Mouse (Mus musculus) liver, embryonic 13.5 days (tissue): Measurements from ENCODE around the gene Ttl. TPM values are rescaled to one million over a fixed set of nuclear protein-coding genes. Genes with fewer than 3 reads are reported as not detected.

ENCODE experiments used
- ATAC-seq: fragments of 200-750 bp; cut with Nextera tagmentation; 2 replicates; pipeline ENCODE4 v1.8.0; 2017; ENCODE audit warnings: low read depth, mild to moderate bottlenecking, moderate number of reproducible peaks, moderate library complexity
- DNase-seq: peaks from one replicate; pipeline ENCODE4 v3.0.0; 2022
- H3K27ac ChIP-seq: fragments of 300-500 bp; sonication (generic); 2 replicates; pipeline ENCODE4 v1.5.1; 2015; ENCODE audit warnings: moderate library complexity, mild to moderate bottlenecking, inconsistent platforms
- H3K27me3 ChIP-seq: fragments of 300-500 bp; sonication (generic); 2 replicates; pipeline ENCODE4 v1.6.1; 2015; ENCODE audit warnings: mild to moderate bottlenecking, inconsistent platforms
- H3K36me3 ChIP-seq: fragments of 300-500 bp; sonication (generic); 2 replicates; pipeline ENCODE4 v1.6.1; 2015; ENCODE audit warnings: mild to moderate bottlenecking, inconsistent platforms
- H3K4me1 ChIP-seq: fragments of 300-500 bp; sonication (generic); replicated peaks from 2 replicates; pipeline ENCODE4 v1.6.1; 2015; ENCODE audit warnings: inconsistent platforms
- H3K4me2 ChIP-seq: fragments of 300-500 bp; sonication (generic); 2 replicates; pipeline ENCODE4 v1.6.1; 2015; ENCODE audit warnings: inconsistent platforms, mild to moderate bottlenecking, moderate library complexity
- H3K4me3 ChIP-seq: fragments of 300-500 bp; sonication (generic); replicated peaks from 2 replicates; pipeline ENCODE4 v1.5.1; 2015; ENCODE audit warnings: mild to moderate bottlenecking, inconsistent platforms
- H3K9ac ChIP-seq: fragments of 300-500 bp; sonication (generic); 2 replicates; pipeline ENCODE4 v1.6.1; 2015; ENCODE audit warnings: mild to moderate bottlenecking, inconsistent platforms
- H3K9me3 ChIP-seq: fragments of 300-500 bp; sonication (generic); replicated peaks from 2 replicates; pipeline ENCODE4 v1.6.1; 2016; ENCODE audit warnings: inconsistent platforms
- WGBS: fragments of 180-500 bp; shearing (Covaris S2); methylation state at CpG from one replicate; pipeline ENCODE4 v1.1.7; 2015; ENCODE audit not compliant: insufficient replicate concordance; 5-methylcytosine and 5-hydroxymethylcytosine counted together
- polyA plus RNA-seq: library from polyadenylated mRNA; unstranded; fragments of >200 nt; fragmentation: Nextera tagmentation; extraction: Ambion mirVana; gene quantifications from 2 replicates; pipeline ENCODE4 v1.2.1, GENCODE M21; 2015

Ttl gene
- polyA plus RNA-seq, 1 experiment from 2014 or later: 2.1 TPM

GRCm38 (mm10) chr2:129055741-129056140, 10.0 kb upstream of the Ttl start:
- H3K9ac ChIP-seq: no peak overlapping the region
- no peak overlapping the region for H3K27ac ChIP-seq
- peaks cover 6% of the 10 kb centered on the region; the same call in 1 of the 2 replicates for H3K27me3 ChIP-seq
- H3K4me2 ChIP-seq: no peak overlapping the region
- H3K9me3 ChIP-seq: no peaks in the 10 kb centered on the region
- WGBS: 81% methylated on average over 6 of the region's 6 CpGs
- peaks cover 22% of the 10 kb centered on the region for H3K4me1 ChIP-seq
- DNase-seq (no peak), ATAC-seq (no peak)
- no peak overlapping the region for H3K4me3 ChIP-seq
- no peaks in the 10 kb centered on the region for H3K36me3 ChIP-seq

DNA sequence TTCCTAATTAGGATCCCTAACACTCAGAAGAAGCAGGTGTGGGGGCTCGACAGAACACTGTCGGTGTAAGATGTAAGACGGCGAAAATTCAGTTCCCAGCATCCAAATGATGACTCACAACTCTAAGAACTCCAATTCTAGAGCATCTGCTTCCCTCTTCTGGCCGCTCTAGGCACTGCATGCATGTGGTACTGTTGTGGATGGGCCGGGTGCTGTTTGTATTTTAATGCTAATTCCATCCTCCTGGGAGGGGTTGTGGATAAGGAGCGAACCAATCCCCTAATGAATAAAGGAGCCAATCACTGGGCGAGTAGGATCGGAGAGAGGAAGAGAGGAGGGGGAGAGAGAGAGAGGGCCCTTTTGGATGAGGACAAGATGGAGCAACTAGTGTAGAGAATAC, 9.1 kb upstream of the Ttl start:
- 42% methylated on average over 9 of the region's 9 CpGs for WGBS

DNA sequence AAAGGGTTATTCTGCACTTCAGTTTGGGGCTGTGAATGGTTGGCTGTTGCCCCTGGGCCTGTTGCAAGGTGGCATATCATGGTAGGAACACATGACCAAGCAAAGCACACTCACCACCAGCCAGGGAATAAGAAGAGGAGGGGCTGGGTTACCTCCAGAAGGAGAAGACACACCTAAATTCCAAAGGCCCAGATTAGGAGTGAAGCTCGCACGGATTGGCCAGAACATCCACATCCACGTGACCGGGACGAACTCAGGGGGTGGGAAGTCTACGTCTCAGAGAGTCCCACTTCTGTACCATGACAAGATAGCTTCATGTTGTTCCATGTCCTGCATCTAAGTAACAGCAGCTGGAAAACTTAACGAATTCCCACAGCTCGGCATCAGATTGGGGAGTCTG, 8.5 kb upstream of the Ttl start:
- Histone ChIP-seq H3K27ac (no peak overlapping the region), H3K4me3 (no peak overlapping the region), H3K27me3 (peaks cover 6% of the 10 kb centered on the region; the same call in 1 of the 2 replicates), H3K9me3 (no peaks in the 10 kb centered on the region), H3K4me2 (no peak overlapping the region), H3K4me1 (peaks cover 22% of the 10 kb centered on the region), H3K36me3 (no peaks in the 10 kb centered on the region), H3K9ac (no peak overlapping the region)
- DNase-seq (no peak), ATAC-seq (no peak)
- 86% methylated on average over 8 of the region's 8 CpGs for WGBS

More for the DNA sequence above, 9.1 kb upstream of the Ttl start:
- Histone ChIP-seq H3K4me2 (no peak overlapping the region), H3K4me3 (no peak overlapping the region), H3K27ac (no peak overlapping the region), H3K9me3 (no peaks in the 10 kb centered on the region), H3K36me3 (no peaks in the 10 kb centered on the region), H3K27me3 (peaks cover 6% of the 10 kb centered on the region; the same call in 1 of the 2 replicates), H3K4me1 (peaks cover 22% of the 10 kb centered on the region), H3K9ac (no peak overlapping the region)
- DNase-seq (no peak), ATAC-seq (no peak)

GRCm38 (mm10) chr2:129057920-129058361, 7.8 kb upstream of the Ttl start:
- H3K9ac ChIP-seq: peak overlapping the region; percentile 54
- no peaks in the 10 kb centered on the region for H3K9me3 ChIP-seq
- 42% methylated on average over 6 of the region's 6 CpGs for WGBS
- H3K36me3 ChIP-seq: no peaks in the 10 kb centered on the region
- ATAC-seq: peak; percentile 100
- peak overlapping the region; percentile 57 for H3K4me2 ChIP-seq
- peaks cover 22% of the 10 kb centered on the region for H3K4me1 ChIP-seq
- peak overlapping the region; percentile 44 for H3K27ac ChIP-seq
- H3K4me3 ChIP-seq: peak overlapping the region; percentile 24; the same call in 1 of the 2 replicates
- H3K27me3 ChIP-seq: peaks cover 6% of the 10 kb centered on the region; the same call in 1 of the 2 replicates
- peak; percentile 34 for DNase-seq

GRCm38 (mm10) chr2:129061456-129062059, 4.2 kb upstream of the Ttl start:
- H3K4me1 ChIP-seq: peaks cover 36% of the 10 kb centered on the region
- H3K27me3 ChIP-seq: peaks cover 6% of the 10 kb centered on the region; the same call in 1 of the 2 replicates
- no peak overlapping the region for H3K9ac ChIP-seq
- no peaks in the 10 kb centered on the region for H3K9me3 ChIP-seq
- 66% methylated on average over 10 of the region's 10 CpGs for WGBS
- no peaks in the 10 kb centered on the region for H3K36me3 ChIP-seq
- H3K4me2 ChIP-seq: no peak overlapping the region
- no peak overlapping the region for H3K27ac ChIP-seq
- no peak for ATAC-seq
- H3K4me3 ChIP-seq: no peak overlapping the region
- no peak for DNase-seq

- ATAC-seq (peak; percentile 64), DNase-seq (peak; percentile 34)
- WGBS: 1% methylated on average over 20 of the region's 20 CpGs
- Histone ChIP-seq H3K4me3 (peak overlapping the region; percentile 75), H3K27me3 (peaks cover 4% of the 10 kb centered on the region; the same call in 1 of the 2 replicates), H3K27ac (peak overlapping the region; percentile 6; the same call in 1 of the 2 replicates), H3K9me3 (no peaks in the 10 kb centered on the region), H3K36me3 (no peaks in the 10 kb centered on the region), H3K4me1 (peaks cover 20% of the 10 kb centered on the region), H3K9ac (peak overlapping the region; percentile 80), H3K4me2 (peak overlapping the region; percentile 98)
Observed at GRCm38 (mm10) chr2:129066326-129066725, 584 bp downstream of the Ttl start.

DNA sequence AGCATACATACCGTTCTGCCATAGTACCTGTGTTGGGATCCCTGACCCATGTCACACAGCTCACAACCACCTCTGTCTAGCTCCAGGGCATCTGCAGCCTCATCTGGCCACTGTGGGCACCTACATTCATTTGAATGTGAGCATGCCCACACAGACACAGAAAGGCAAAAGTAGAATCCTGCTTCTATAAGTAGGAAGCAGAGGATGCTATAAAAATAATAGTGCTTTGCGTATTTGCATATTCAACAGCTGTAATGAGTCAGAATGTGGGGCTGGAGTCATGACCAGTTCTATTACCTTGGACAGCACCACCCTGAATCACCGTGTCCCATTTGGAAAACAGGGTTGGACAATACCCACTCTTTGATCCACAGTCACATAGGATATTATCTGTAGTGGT, 4.6 kb downstream of the Ttl start:
- ATAC-seq (no peak), DNase-seq (no peak)
- 0 out of 2 replicates have a peak, but pooled peaks cover 4% of the 10 kb centered on the region for H3K27me3 ChIP-seq
- peaks cover 18% of the 10 kb centered on the region for H3K4me1 ChIP-seq
- H3K4me3 ChIP-seq: no peak overlapping the region
- H3K9me3 ChIP-seq: no peaks in the 10 kb centered on the region
- no peak overlapping the region for H3K9ac ChIP-seq
- H3K36me3 ChIP-seq: no peaks in the 10 kb centered on the region
- H3K4me2 ChIP-seq: no peak overlapping the region
- WGBS: 69% methylated on average over 3 of the region's 3 CpGs
- no peak overlapping the region for H3K27ac ChIP-seq

DNA sequence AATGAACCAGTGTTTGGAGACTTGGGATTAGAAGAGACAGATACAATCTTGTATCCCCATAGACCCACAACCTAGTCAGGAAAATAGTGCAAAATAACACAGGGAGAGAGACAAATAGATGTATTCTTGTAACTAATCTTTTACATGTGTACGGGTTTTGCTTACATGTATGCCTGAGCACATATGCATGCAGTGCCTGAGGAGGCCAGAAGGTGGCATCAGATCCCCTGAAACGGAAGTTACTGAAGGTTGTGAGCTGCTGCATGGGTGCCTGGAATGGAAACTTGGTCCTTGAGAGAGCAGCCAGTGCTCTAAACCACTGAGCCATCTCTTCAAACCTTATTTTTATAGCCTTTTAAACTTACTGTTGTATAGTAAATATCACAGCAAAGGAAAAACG, 12.6 kb downstream of the Ttl start:
- no peak for ATAC-seq
- no peak overlapping the region for H3K27ac ChIP-seq
- no peaks in the 10 kb centered on the region for H3K27me3 ChIP-seq
- 74% methylated on average over 3 of the region's 3 CpGs for WGBS
- H3K9ac ChIP-seq: no peak overlapping the region
- no peak overlapping the region for H3K4me2 ChIP-seq
- H3K4me3 ChIP-seq: no peak overlapping the region
- DNase-seq: no peak
- H3K4me1 ChIP-seq: no peaks in the 10 kb centered on the region
- no peaks in the 10 kb centered on the region for H3K9me3 ChIP-seq
- no peaks in the 10 kb centered on the region; the same call in 1 of the 2 replicates for H3K36me3 ChIP-seq

GRCm38 (mm10) chr2:129079194-129079593, 13.5 kb downstream of the Ttl start:
- Histone ChIP-seq H3K4me1 (no peaks in the 10 kb centered on the region), H3K27ac (no peak overlapping the region), H3K36me3 (no peaks in the 10 kb centered on the region; the same call in 1 of the 2 replicates), H3K4me2 (no peak overlapping the region), H3K9ac (no peak overlapping the region), H3K27me3 (no peaks in the 10 kb centered on the region), H3K4me3 (no peak overlapping the region), H3K9me3 (no peaks in the 10 kb centered on the region)
- DNase-seq (no peak), ATAC-seq (no peak)
- WGBS: 48% methylated on average over 2 of the region's 2 CpGs

- H3K36me3 ChIP-seq: peaks cover 12% of the 10 kb centered on the region
- H3K27ac ChIP-seq: no peak overlapping the region
- no peak overlapping the region for H3K9ac ChIP-seq
- H3K4me2 ChIP-seq: no peak overlapping the region
- DNase-seq (no peak), ATAC-seq (no peak)
- WGBS: 59% methylated on average over 13 of the region's 13 CpGs
- H3K4me1 ChIP-seq: no peaks in the 10 kb centered on the region
- H3K9me3 ChIP-seq: no peaks in the 10 kb centered on the region
- no peaks in the 10 kb centered on the region for H3K27me3 ChIP-seq
- no peak overlapping the region for H3K4me3 ChIP-seq
Observed at GRCm38 (mm10) chr2:129081097-129081496, 15.4 kb downstream of the Ttl start.

- DNase-seq (no peak), ATAC-seq (no peak)
- Histone ChIP-seq H3K4me3 (no peak overlapping the region), H3K9me3 (no peaks in the 10 kb centered on the region), H3K27me3 (no peaks in the 10 kb centered on the region), H3K4me1 (peaks cover 9% of the 10 kb centered on the region), H3K36me3 (peaks cover 12% of the 10 kb centered on the region), H3K4me2 (no peak overlapping the region), H3K27ac (no peak overlapping the region), H3K9ac (no peak overlapping the region)
- WGBS: 76% methylated on average over 5 of the region's 5 CpGs
Observed at GRCm38 (mm10) chr2:129083514-129083913, 17.8 kb downstream of the Ttl start.

DNA sequence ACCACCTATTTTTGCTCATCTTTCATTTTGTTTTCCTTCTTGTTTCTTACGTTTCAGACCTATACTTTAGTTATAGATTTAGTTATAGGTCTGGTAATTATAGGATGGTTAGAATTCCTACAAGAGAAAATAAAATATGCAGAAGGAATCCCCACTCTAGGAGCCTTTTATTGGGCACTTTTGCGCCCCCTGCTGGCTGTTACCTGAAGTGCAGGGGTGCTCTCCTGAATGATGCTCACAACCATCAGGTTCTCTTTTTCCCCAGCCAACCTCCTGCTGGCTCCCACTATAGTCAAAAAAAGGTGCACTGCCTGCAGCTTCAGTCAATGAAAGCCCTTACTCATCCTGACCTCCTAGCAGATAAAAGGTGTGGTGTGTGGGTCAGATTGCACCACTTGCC, 19.2 kb downstream of the Ttl start:
- Histone ChIP-seq H3K27me3 (no peaks in the 10 kb centered on the region), H3K4me1 (peaks cover 9% of the 10 kb centered on the region), H3K27ac (no peak overlapping the region), H3K4me2 (no peak overlapping the region), H3K9ac (no peak overlapping the region), H3K9me3 (no peaks in the 10 kb centered on the region), H3K36me3 (peaks cover 15% of the 10 kb centered on the region), H3K4me3 (no peak overlapping the region)
- ATAC-seq: no peak
- DNase-seq: no peak
- 45% methylated on average over 2 of the region's 2 CpGs for whole genome bisulfite sequencing
